Mouse (Mus musculus) liver, embryonic 14.5 days (tissue): Measurements from ENCODE around the gene Ces2h.

Source experiments
- CTCF ChIP-seq: IDR thresholded peaks from 2 replicates; pipeline ENCODE4 v1.5.1; 2016; ENCODE audit warnings: antibody characterized with exemption, low read depth, control low read depth
- EP300 ChIP-seq: IDR thresholded peaks from 2 replicates; pipeline ENCODE4 v1.6.1; 2016; ENCODE audit warnings: antibody characterized with exemption, low read depth

- no peak for TF ChIP-seq CTCF
- TF ChIP-seq EP300 = no peak
These were observed 47.8 kb downstream of the Ces2h start, which contains the start of gene Ces3a for GRCm38 (mm10) chr8:105048371-105048854.
